Mouse (Mus musculus): Measurements from ENCODE around the gene Creb1.
"Not testable (repeated sequence)": the region's sequence is repeated elsewhere in the genome, so short reads cannot be mapped to it uniquely, and the experiment has no call there.

Creb1 gene

DNA sequence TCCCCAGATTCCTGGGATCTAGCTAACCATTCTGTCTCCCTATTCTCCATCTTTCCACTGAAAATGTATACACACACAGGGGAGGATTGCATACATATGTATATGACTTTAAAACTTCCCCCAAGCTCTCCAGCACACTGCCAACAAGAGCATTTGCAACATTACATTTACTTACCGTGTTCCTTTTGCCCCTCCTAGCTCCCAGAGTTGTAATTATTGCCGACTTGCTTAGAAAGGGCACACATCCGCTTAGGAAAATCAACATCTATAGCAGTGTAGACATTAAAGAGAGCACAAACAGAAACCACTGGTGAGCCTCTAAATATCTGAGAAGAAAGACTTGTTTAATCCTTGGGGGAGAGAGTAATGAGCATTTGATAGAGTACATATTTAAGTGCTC, 85.8 kb downstream of the Creb1 start:
- no peak for DNase-seq (ENCODE audit: low read depth, low spot score)

DNA sequence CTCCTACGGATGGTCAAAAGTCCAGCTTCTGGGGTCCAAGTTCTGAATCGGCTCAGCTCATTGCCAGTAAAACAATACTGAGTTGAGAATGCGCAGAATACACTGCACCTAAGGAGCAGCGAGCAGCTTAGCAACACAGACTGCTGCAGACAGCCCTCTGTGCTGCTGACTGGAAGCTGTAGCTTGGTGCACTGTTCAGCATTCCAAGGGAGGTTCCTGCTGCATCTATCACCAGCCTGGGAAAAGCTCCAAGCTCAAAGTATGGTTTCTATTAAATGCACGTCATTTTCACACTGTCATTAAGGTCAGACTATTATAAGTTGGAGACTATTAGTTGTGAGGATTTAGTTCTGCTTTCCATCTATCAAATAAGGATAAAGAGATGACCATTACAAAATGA, 88.7 kb downstream of the Creb1 start:
- DNase-seq (ENCODE audit: low read depth, low spot score), result no peak

DNA sequence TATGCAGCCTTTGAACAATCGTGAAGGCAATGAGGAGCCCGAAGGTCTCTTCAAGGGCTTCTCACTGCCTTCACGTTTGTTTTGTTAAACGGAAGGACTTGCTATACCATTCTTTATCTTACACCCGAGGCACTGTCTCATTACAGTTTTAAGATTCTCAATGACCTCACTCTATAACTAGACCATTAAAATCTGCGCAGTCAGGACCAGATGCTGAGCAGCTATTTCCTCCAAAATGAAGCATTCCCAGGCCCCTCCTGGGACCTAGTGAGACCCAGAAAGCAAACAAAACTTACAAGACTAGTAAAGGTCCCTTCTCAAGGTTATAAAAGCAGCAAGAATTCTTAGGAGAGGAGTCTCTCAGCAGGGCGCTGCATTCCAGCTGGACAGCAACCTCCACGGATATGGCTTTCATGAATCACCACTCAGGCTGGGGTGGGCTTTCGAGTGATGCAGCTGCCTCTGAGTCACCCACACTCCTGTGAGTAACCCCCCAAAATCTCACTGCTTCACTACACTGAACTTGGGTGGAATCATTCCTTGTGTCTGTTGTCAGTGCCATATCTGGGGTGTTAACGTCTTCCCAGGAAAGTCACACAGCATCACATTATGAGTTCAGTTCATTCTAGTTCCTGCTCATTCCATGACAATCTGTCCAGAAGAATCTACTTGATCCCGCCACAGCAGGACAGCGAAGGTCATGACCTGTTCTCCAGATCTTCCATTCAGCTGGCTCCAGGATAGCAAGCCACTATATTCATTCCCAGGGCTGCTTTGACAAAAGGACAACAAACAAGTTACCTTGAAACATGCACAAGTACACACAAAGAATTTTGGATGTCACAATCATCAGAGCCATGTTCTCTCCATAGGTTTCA, 91.4 kb downstream of the Creb1 start:
- DNase-seq (ENCODE audit: low read depth, low spot score), result no peak

DNA sequence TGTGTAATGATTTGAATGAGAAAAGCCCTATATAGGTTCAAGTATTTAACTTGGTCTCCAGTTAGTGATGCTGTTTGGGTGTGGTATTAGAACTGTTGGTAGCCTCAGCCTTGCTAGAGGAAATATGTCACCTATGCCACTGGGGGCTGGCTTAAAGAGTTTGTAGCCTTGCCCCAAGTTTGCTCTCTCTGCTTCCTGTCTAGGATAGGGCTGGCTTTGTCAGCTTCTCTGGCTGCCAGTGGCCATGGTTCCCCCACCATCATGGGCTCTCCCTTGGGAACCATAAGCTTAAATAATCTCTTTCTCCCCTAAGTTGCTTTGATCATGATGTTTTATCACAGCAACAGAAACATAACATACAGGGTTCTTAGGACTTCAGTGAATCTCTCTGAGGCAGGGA, 92.8 kb downstream of the Creb1 start:
- DNase-seq (ENCODE audit: low read depth, low spot score), result no peak

DNA sequence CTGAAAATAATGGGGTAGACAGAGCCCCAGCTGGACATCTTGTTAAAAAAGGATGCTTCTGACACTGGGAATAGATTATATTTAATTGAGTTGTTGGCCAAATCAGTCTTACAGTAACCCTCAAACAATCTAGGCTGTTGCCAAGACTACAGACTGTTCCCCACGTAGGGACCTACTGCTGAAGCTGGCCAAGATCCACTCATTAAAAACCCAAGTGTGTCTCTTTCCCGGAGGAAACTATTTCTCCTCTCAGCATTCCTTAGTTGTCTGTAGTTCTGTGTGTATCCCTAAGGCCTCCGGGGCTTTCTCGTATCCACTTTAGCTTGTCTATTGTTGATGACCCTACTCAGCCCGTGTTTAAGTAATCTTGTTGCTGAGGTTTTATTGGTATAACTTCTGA, 99.1 kb downstream of the Creb1 start:
- DNase-seq (ENCODE audit: low read depth, low spot score), result no peak

DNA sequence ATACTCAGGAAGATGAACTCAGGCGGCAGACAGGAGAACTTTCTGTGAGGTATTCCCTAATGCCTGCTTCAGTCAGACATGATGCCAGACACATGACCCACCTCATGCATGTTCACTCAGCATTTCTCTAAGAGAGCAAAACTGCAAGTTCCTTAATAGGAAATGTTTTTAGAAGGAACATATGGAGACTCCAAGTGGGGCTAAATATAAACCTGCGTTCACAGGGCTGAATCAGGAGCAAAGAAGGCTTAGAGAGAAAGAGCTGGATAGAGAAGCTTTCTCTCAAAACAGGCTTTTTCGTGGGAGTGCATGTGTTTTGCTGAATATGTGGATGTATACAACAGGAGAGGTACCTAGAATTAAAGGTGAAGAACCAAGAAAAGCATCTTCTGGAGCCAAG, 100.8 kb downstream of the Creb1 start:
- no peak for DNase-seq (ENCODE audit: low read depth, low spot score)

DNA sequence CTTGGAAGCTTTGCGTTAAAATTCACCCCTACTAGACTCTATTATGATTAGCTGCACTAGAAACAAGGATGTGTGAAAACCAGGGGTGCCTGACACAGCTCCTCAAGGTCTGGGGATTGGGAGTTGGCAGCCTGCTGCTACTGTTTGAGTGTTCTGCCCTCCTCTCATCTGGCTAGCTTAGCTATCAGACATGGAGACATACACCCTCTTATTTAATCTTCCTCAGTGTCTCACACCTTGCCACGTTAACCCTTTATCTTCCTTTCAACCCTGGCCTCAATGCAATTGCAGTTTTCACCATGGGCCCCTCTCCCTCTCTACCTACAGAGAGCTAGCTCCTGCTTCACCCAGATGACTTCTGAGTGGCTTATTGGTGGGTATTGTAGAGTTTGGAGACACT, 103.2 kb downstream of the Creb1 start:
- DNase-seq (ENCODE audit: low read depth, low spot score), result no peak

DNA sequence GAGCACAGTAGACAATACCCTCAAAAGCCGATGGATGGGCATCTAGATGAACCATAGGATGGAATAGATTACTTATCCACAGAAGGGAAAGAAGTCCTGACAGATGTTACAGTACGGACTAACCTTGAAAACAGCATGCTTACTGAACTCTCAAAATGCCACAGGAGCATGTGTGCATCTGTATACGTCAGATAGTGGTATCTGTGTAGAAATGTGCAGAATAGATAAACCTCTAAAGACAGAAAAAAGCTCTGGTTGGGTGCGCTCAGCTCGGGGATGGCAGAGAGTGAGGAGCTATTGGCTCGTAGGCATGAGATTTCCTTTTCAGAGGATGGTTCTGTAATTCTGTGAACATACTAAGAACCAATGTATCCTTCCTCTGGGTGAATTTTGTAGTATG, 106.8 kb downstream of the Creb1 start:
- no peak for DNase-seq (ENCODE audit: low read depth, low spot score)

DNA sequence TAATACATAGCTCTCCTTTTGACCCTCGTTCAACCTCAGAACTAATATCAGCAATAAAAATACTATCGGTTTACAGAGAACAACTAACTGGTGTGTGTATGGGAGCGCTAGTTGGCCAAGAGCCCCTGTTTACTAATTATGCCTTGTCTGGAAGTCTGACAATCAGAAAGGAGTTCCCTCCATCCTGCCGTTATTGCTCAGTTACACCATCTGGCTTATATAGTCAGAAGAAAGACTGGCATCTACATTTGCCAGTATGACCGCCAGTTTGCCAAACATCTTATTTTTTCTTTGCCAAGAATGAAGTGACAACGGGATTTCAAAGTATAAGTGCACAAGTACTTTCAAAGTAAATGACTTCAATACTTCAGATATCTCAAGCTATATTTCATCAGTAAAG, 108.6 kb downstream of the Creb1 start:
- no peak for DNase-seq (ENCODE audit: low read depth, low spot score)

DNA sequence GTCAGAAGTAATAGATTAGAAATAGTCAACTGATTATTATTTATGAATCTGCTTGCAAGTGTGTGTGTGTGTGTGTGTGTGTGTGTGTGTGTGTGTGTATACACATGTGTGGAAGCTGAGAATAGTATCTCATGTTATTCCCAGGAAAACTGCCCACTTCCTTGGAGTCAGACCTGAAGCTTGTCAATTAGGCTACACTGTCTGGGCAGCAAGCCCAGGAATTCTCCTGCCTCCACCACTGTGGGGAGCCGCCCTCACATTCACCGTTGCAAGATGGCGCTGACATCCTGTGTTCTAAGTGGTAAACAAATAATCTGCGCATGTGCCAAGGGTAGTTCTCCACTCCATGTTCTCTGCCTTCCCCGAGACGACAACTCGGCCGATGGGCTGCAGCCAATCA, 110.1 kb downstream of the Creb1 start:
- DNase-seq (ENCODE audit: low read depth, low spot score), result not testable (repeated sequence)

DNA sequence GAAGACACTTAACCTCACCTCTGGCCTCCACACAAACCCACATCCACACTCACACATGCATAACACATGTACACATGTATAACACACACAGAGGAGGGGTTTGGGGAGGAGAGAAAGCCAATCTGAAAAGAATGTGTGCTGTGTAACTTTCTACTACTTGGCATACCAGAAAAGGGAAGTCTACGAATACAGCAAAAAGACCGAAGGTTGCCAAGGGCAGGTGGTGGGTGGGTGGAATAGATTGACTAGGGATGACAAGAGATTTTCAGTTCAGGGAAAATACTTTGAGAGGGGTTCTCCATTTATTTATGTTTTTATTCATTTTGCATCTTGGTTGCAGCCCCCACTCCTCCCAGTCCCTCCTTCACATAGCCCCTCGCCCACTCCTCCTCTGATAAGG, 112.1 kb downstream of the Creb1 start:
- DNase-seq (ENCODE audit: low read depth, low spot score), result no peak

DNA sequence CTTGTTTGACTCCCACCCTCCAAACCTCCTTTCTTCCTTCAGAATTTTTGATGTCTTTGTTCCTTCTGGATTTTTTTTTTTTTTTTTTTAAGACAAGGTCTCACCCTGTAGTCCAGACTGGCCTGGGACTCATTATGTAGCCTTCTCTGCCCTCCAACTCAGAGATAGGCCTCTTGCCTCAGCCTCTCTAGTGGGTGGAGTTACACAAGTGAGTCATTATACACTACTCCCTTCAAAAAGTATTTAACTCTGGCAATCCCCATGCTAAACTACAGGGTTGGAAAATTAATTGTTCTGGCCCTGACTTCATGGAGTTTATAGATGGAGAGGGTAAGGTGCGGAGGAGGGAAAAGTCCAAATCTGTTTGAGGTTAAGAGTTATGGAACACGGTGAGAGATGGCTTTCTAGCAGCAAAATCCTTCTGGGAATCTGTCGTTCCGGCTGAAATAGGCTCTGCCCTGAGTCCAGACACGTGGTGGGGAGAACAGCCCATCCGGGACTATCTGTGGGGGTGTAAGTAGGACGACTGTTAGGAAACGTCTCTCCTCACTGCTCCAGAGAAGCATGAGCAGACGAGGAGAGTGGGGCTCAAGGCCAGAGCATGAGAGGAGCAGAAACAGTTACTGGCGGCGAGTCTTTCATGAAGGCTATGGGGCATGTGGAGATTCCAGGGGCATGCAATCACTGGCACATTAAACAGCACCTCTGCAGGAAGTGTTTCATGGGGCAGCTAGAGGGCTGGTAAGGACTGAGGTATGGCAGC, 117.1 kb downstream of the Creb1 start:
- no peak for DNase-seq (ENCODE audit: low read depth, low spot score)

DNA sequence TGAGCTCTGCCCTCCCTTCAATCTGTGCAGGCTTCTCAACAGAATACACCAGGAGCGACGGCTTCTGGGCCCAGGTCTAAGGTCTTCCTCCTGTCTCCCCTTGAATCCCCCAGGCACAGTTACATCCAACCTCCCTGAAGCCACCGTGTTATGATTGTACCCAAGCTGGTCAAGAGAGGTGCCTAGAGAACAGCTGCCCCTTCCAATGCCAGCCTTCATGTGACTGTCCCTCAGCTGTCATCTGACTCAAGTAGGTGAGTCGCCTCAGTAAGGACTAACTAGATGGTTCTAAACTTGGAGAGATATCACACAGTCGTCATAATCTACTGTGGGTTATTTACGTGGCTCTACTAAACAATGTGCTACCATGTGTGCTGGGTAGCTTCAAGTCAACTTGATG, 121.3 kb downstream of the Creb1 start:
- no peak for DNase-seq (ENCODE audit: low read depth, low spot score)
